Mouse (Mus musculus): ENCODE data around the gene Extl1. TPM values are rescaled to one million over a fixed set of nuclear protein-coding genes. Genes with fewer than 3 reads are reported as not detected.

The Extl1 gene
- polyA plus RNA-seq, 1 experiment = 49.2 TPM

- TF ChIP-seq CTCF (IDR thresholded peaks at IDR 0.05; ENCODE audit: extremely low read depth, insufficient read depth, low read length) (no peak), POLR2A (IDR thresholded peaks at IDR 0.05; ENCODE audit: extremely low read depth, insufficient read depth, low read length) (no peak)
- Histone ChIP-seq H3K27ac (ENCODE audit: insufficient read depth, low read length) (no peak overlapping the region), H3K4me1 (ENCODE audit: control insufficient read depth, insufficient read depth, low read length) (no peaks in the 10 kb centered on the region), H3K4me3 (ENCODE audit: insufficient read depth, low read length) (no peak overlapping the region)
Observed at GRCm38 (mm10) chr4:134321524-134321923, 62.1 kb downstream of the Extl1 start.

- H3K4me3 ChIP-seq (ENCODE audit: insufficient read depth, low read length) = no peak overlapping the region
- no peaks in the 10 kb centered on the region for H3K4me1 ChIP-seq (ENCODE audit: control insufficient read depth, insufficient read depth, low read length)
- TF ChIP-seq POLR2A (IDR thresholded peaks at IDR 0.05; ENCODE audit: extremely low read depth, insufficient read depth, low read length) = no peak
- TF ChIP-seq CTCF (IDR thresholded peaks at IDR 0.05; ENCODE audit: extremely low read depth, insufficient read depth, low read length) = no peak
- no peak overlapping the region for H3K27ac ChIP-seq (ENCODE audit: insufficient read depth, low read length)
Observed at GRCm38 (mm10) chr4:134319674-134320073, 64.0 kb downstream of the Extl1 start.

- Histone ChIP-seq H3K4me1 (ENCODE audit: control insufficient read depth, insufficient read depth, low read length) (no peaks in the 10 kb centered on the region), H3K27ac (ENCODE audit: insufficient read depth, low read length) (no peak overlapping the region), H3K4me3 (ENCODE audit: insufficient read depth, low read length) (no peak overlapping the region)
- TF ChIP-seq CTCF (IDR thresholded peaks at IDR 0.05; ENCODE audit: extremely low read depth, insufficient read depth, low read length) (no peak), POLR2A (IDR thresholded peaks at IDR 0.05; ENCODE audit: extremely low read depth, insufficient read depth, low read length) (no peak)
Observed at GRCm38 (mm10) chr4:134319074-134319473, 64.6 kb downstream of the Extl1 start.

- Histone ChIP-seq H3K4me1 (ENCODE audit: control insufficient read depth, insufficient read depth, low read length) (no peaks in the 10 kb centered on the region), H3K27ac (ENCODE audit: insufficient read depth, low read length) (no peak overlapping the region), H3K4me3 (ENCODE audit: insufficient read depth, low read length) (no peak overlapping the region)
- TF ChIP-seq CTCF (IDR thresholded peaks at IDR 0.05; ENCODE audit: extremely low read depth, insufficient read depth, low read length) = no peak
Observed at GRCm38 (mm10) chr4:134316390-134316789, 67.3 kb downstream of the Extl1 start.

- Histone ChIP-seq H3K27ac (ENCODE audit: insufficient read depth, low read length) (no peak overlapping the region), H3K4me3 (ENCODE audit: insufficient read depth, low read length) (no peak overlapping the region)
- TF ChIP-seq CTCF (IDR thresholded peaks at IDR 0.05; ENCODE audit: extremely low read depth, insufficient read depth, low read length) (no peak), POLR2A (IDR thresholded peaks at IDR 0.05; ENCODE audit: extremely low read depth, insufficient read depth, low read length) (no peak)
Observed at GRCm38 (mm10) chr4:134315470-134315869, 68.2 kb downstream of the Extl1 start.

GRCm38 (mm10) chr4:134314876-134315275 is 68.8 kb downstream of the Extl1 start, which contains the start of gene Trim63:
Gene Trim63, plus strand, starts transcription at chr4:134315120.
- no peak for TF ChIP-seq CTCF (IDR thresholded peaks at IDR 0.05; ENCODE audit: extremely low read depth, insufficient read depth, low read length)
- TF ChIP-seq POLR2A (IDR thresholded peaks at IDR 0.05; ENCODE audit: extremely low read depth, insufficient read depth, low read length) = no peak
- Histone ChIP-seq H3K27ac (ENCODE audit: insufficient read depth, low read length) (no peak within 1 kb of the TSS), H3K4me3 (ENCODE audit: insufficient read depth, low read length) (no peak within 1 kb of the TSS), H3K4me1 (ENCODE audit: control insufficient read depth, insufficient read depth, low read length) (no peaks in the 10 kb centered on the region)

More at GRCm38 (mm10) chr4:134315470-134315869, 68.2 kb downstream of the Extl1 start:
- H3K4me1 ChIP-seq (ENCODE audit: control insufficient read depth, insufficient read depth, low read length) = no peaks in the 10 kb centered on the region

- TF ChIP-seq POLR2A (IDR thresholded peaks at IDR 0.05; ENCODE audit: extremely low read depth, insufficient read depth, low read length) = no peak
- no peak for TF ChIP-seq CTCF (IDR thresholded peaks at IDR 0.05; ENCODE audit: extremely low read depth, insufficient read depth, low read length)
- Histone ChIP-seq H3K27ac (ENCODE audit: insufficient read depth, low read length) (no peak overlapping the region), H3K4me1 (ENCODE audit: control insufficient read depth, insufficient read depth, low read length) (no peaks in the 10 kb centered on the region), H3K4me3 (ENCODE audit: insufficient read depth, low read length) (no peak overlapping the region)
Observed at GRCm38 (mm10) chr4:134314081-134314655, 69.5 kb downstream of the Extl1 start.

- TF ChIP-seq CTCF (IDR thresholded peaks at IDR 0.05; ENCODE audit: extremely low read depth, insufficient read depth, low read length) = no peak
- Histone ChIP-seq H3K4me1 (ENCODE audit: control insufficient read depth, insufficient read depth, low read length) (no peaks in the 10 kb centered on the region), H3K4me3 (ENCODE audit: insufficient read depth, low read length) (no peak overlapping the region), H3K27ac (ENCODE audit: insufficient read depth, low read length) (no peak overlapping the region)
Observed at GRCm38 (mm10) chr4:134312901-134313300, 70.7 kb downstream of the Extl1 start.

- H3K4me1 ChIP-seq (ENCODE audit: control insufficient read depth, insufficient read depth, low read length) = no peaks in the 10 kb centered on the region
- TF ChIP-seq CTCF (IDR thresholded peaks at IDR 0.05; ENCODE audit: extremely low read depth, insufficient read depth, low read length) = no peak
- no peak for TF ChIP-seq POLR2A (IDR thresholded peaks at IDR 0.05; ENCODE audit: extremely low read depth, insufficient read depth, low read length)
- H3K4me3 ChIP-seq (ENCODE audit: insufficient read depth, low read length) = no peak overlapping the region
- H3K27ac ChIP-seq (ENCODE audit: insufficient read depth, low read length) = no peak overlapping the region
Observed at GRCm38 (mm10) chr4:134312341-134312740, 71.3 kb downstream of the Extl1 start.

- no peaks in the 10 kb centered on the region for H3K4me1 ChIP-seq (ENCODE audit: control insufficient read depth, insufficient read depth, low read length)
- no peak overlapping the region for H3K4me3 ChIP-seq (ENCODE audit: insufficient read depth, low read length)
- H3K27ac ChIP-seq (ENCODE audit: insufficient read depth, low read length) = no peak overlapping the region
- TF ChIP-seq POLR2A (IDR thresholded peaks at IDR 0.05; ENCODE audit: extremely low read depth, insufficient read depth, low read length) = no peak
- TF ChIP-seq CTCF (IDR thresholded peaks at IDR 0.05; ENCODE audit: extremely low read depth, insufficient read depth, low read length) = no peak
Observed at GRCm38 (mm10) chr4:134311784-134312183, 71.9 kb downstream of the Extl1 start.
